Mouse (Mus musculus): ENCODE measurements around the gene Stim1. TPM values are rescaled to one million over a fixed set of nuclear protein-coding genes. Genes with fewer than 3 reads are reported as not detected.

Gene Stim1
- polyA plus RNA-seq (2015; fragmentation: Nextera tagmentation; extraction: Ambion mirVana) = 15.6 and 17.9 TPM in 2 replicates

DNA sequence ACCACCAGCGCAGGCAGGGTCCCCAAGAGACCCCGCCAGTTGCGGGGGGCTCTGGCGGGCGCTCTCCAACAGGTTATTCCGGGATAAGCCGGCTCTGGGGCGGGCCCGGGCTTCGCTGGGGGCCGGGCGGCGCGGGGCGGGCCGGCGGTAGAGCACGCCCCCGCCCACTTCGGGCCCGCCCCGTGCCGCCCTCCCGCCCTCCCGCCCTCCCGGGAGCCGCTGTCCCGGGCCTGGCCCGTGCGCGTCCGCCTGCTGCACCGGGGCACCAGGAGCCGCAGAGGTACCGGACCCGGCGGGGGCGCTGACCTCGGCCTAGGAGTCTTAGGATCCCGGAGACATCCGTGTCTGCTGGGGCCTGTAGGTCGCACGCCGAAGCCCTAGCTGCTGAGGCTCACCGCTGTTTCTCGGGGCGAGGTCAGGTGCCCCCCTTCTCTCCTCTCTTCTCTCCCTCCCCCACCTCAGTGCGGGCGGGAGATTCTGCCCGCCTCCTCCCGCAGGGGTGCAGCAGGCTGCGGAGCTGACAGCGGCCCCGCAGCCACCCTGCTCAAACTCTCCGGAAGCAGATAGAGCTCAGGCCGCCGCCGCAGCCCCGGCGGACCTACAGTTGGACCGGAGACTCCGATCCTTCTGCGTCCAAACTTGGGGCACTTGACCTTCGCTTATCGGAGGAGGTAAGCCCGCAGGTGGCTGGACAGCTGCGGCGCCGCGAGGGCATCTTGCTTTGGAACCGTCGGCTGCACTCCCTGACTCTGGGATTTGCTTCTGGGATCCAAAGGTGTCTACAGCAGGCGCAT is at the start of gene Stim1:
TSS of gene Stim1 (plus strand) at position 206 of the 794 bp plus-strand sequence.
- TF ChIP-seq EP300 (IDR thresholded peaks at IDR 0.05; ENCODE audit: low read depth) (no peak), CTCF (IDR thresholded peaks at IDR 0.05; ENCODE audit: low read depth) (no peak)
- DNase-seq (peak; percentile 87), ATAC-seq (peak; percentile 91)
- Histone ChIP-seq H3K9me3 (ENCODE audit: low read length) (no peaks in the 10 kb centered on the region), H3K36me3 (replicated peaks; ENCODE audit: insufficient read depth, low read length) (no peaks in the 10 kb centered on the region), H3K4me2 (ENCODE audit: low read depth, low read length) (peak within 1 kb of the TSS; percentile 93), H3K4me3 (ENCODE audit: low read depth, low read length) (peak within 1 kb of the TSS; percentile 91), H3K27ac (ENCODE audit: low read depth) (peak within 1 kb of the TSS; percentile 88), H3K4me1 (ENCODE audit: insufficient read depth) (peaks cover 47% of the 10 kb centered on the region), H3K27me3 (ENCODE audit: insufficient read depth, low read length) (no peaks in the 10 kb centered on the region), H3K9ac (replicated peaks) (peak within 1 kb of the TSS; percentile 89)
- WGBS (ENCODE audit: insufficient replicate concordance) = under 1% methylated on average over 60 of the region's 73 CpGs

DNA sequence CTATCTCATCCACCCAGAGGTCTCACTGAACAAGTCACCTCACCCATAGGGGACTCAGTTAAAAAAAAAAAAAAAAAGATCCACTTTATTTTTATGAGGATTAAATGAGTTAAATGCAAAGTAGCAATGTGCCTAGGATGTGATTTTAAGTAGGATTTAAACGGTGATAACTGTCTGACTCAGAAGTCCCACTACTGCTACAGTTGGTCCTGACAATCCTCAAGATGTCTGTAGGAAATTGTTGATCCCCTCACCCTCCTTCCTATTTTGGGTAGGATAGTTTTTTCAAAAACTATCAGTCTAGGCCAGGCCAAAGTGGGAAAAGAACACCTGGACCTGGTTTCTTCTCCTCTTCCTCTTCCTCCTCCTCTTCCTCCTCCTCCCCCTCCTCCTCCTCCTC is 45.7 kb upstream of the Stim1 start:
- 30% methylated on average over 1 of the region's 1 CpGs for WGBS (ENCODE audit: insufficient replicate concordance)
- no peaks in the 10 kb centered on the region for H3K36me3 ChIP-seq (replicated peaks; ENCODE audit: insufficient read depth, low read length)
- H3K4me2 ChIP-seq (ENCODE audit: low read depth, low read length) = peak overlapping the region; percentile 95; the same call in 1 of the 2 replicates
- H3K27ac ChIP-seq (ENCODE audit: low read depth) = no peak overlapping the region
- ATAC-seq (no peak), DNase-seq (no peak)
- peak overlapping the region; percentile 75 for H3K4me3 ChIP-seq (ENCODE audit: low read depth, low read length)
- TF ChIP-seq EP300 (IDR thresholded peaks at IDR 0.05; ENCODE audit: low read depth) (no peak), CTCF (IDR thresholded peaks at IDR 0.05; ENCODE audit: low read depth) (no peak)
- H3K9me3 ChIP-seq (ENCODE audit: low read length) = no peaks in the 10 kb centered on the region
- H3K27me3 ChIP-seq (ENCODE audit: insufficient read depth, low read length) = no peaks in the 10 kb centered on the region
- no peak overlapping the region for H3K9ac ChIP-seq (replicated peaks)
- peaks cover 16% of the 10 kb centered on the region for H3K4me1 ChIP-seq (ENCODE audit: insufficient read depth)

DNA sequence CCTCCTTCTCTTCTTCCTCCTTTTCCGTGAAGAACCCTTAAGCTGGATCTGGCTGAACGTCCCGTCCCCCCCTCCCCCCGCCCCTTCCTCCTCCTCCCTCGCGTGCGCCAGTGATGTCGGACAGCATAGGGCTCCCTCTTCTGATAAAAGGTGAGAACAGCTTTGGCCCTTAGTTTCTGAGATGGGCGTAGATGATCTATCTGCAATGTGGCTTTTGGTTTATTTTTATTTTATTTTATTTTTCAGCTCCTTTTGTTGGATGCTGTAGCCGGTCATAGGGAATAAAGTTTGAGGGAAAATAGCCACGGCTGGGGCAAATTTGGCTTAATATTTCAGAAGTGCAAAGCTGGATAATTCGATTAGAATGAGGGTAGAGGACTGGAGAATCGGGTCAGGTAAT is 45.3 kb upstream of the Stim1 start:
- peak overlapping the region; percentile 75 for H3K27ac ChIP-seq (ENCODE audit: low read depth)
- DNase-seq (peak; percentile 68), ATAC-seq (peak; percentile 78)

GRCm38 (mm10) chr7:102222830-102223556 is 44.6 kb upstream of the Stim1 start:
- peak overlapping the region; percentile 75 for H3K9ac ChIP-seq (replicated peaks)
- no peaks in the 10 kb centered on the region for H3K36me3 ChIP-seq (replicated peaks; ENCODE audit: insufficient read depth, low read length)
- 2% methylated on average over 31 of the region's 31 CpGs for WGBS (ENCODE audit: insufficient replicate concordance)
- peaks cover 16% of the 10 kb centered on the region for H3K4me1 ChIP-seq (ENCODE audit: insufficient read depth)
- no peaks in the 10 kb centered on the region for H3K27me3 ChIP-seq (ENCODE audit: insufficient read depth, low read length)
- ATAC-seq = peak; percentile 81
- peak overlapping the region; percentile 75 for H3K4me3 ChIP-seq (ENCODE audit: low read depth, low read length)
- H3K9me3 ChIP-seq (ENCODE audit: low read length) = no peaks in the 10 kb centered on the region
- DNase-seq = peak; percentile 74
- H3K4me2 ChIP-seq (ENCODE audit: low read depth, low read length) = peak overlapping the region; percentile 95
- TF ChIP-seq EP300 (IDR thresholded peaks at IDR 0.05; ENCODE audit: low read depth) (no peak), CTCF (IDR thresholded peaks at IDR 0.05; ENCODE audit: low read depth) (no peak)
- peak overlapping the region; percentile 75 for H3K27ac ChIP-seq (ENCODE audit: low read depth)

More for the DNA sequence above, 45.3 kb upstream of the Stim1 start:
- Histone ChIP-seq H3K9ac (replicated peaks) (peak overlapping the region; percentile 75), H3K27me3 (ENCODE audit: insufficient read depth, low read length) (no peaks in the 10 kb centered on the region), H3K9me3 (ENCODE audit: low read length) (no peaks in the 10 kb centered on the region), H3K4me1 (ENCODE audit: insufficient read depth) (peaks cover 16% of the 10 kb centered on the region), H3K4me3 (ENCODE audit: low read depth, low read length) (peak overlapping the region; percentile 75), H3K36me3 (replicated peaks; ENCODE audit: insufficient read depth, low read length) (no peaks in the 10 kb centered on the region), H3K4me2 (ENCODE audit: low read depth, low read length) (peak overlapping the region; percentile 95)
- TF ChIP-seq EP300 (IDR thresholded peaks at IDR 0.05; ENCODE audit: low read depth) = no peak
- peak; percentile 71 for TF ChIP-seq CTCF (IDR thresholded peaks at IDR 0.05; ENCODE audit: low read depth)
- WGBS (ENCODE audit: insufficient replicate concordance) = 3% methylated on average over 13 of the region's 13 CpGs

DNA sequence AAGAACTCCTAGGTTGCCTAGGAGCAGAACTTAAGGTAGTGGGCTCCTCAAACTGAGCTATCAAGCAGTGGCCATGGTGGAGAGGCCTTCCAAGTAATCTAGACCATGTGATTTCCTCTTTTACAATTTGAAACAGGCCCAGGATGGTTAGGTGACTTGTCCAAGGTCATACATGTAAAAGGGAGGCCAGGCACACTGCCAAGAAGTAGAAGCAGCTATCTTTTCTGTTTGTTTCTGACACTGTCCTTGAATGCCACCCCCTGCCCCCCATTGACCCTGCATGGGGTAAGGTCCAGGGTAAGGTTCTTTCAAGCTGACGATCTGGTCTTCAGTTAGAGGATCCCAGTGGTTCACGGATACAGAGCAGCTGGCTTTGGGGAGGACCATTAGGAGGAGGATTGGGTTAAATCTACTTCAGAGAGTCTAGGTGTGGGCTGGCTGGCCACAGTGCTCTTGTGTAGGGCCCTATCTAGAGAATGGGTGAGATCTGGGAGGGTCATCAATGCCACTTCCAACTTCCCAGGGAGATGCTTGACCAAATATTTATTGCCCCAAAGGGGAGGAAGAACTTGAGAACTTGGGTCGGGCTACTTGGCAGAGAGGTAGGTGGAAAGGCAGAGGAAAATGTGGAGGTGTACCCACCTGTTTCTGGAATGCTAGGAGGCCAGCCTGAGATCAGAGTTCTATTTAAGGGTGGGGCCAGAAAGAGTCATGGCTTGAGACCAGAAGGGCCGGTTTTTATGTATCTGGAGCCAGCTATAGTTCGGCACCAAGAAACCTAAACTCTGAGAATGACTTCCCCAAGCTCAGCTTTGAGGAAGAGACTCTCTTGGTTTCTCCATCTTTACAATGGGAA is 43.5 kb upstream of the Stim1 start:
- Histone ChIP-seq H3K4me3 (ENCODE audit: low read depth, low read length) (no peak overlapping the region), H3K4me1 (ENCODE audit: insufficient read depth) (peaks cover 16% of the 10 kb centered on the region), H3K9me3 (ENCODE audit: low read length) (no peaks in the 10 kb centered on the region), H3K27ac (ENCODE audit: low read depth) (0 out of 2 replicates have a peak overlapping the region, but pooled peaks have one; percentile 19), H3K9ac (replicated peaks) (no peak overlapping the region), H3K27me3 (ENCODE audit: insufficient read depth, low read length) (no peaks in the 10 kb centered on the region), H3K4me2 (ENCODE audit: low read depth, low read length) (peak overlapping the region; percentile 95; the same call in 1 of the 2 replicates), H3K36me3 (replicated peaks; ENCODE audit: insufficient read depth, low read length) (no peaks in the 10 kb centered on the region)
- WGBS (ENCODE audit: insufficient replicate concordance) = 70% methylated on average over 5 of the region's 5 CpGs
- DNase-seq = no peak
- ATAC-seq = 0 out of 2 replicates have a peak, but pooled peaks have one; percentile 16
- TF ChIP-seq CTCF (IDR thresholded peaks at IDR 0.05; ENCODE audit: low read depth) (no peak), EP300 (IDR thresholded peaks at IDR 0.05; ENCODE audit: low read depth) (no peak)

Measured in liver, postnatal 0 days (tissue).